Mouse (Mus musculus): ENCODE measurements around the gene Clstn1. TPM values are rescaled to one million over a fixed set of nuclear protein-coding genes. Genes with fewer than 3 reads are reported as not detected.

Clstn1 gene
- polyA plus RNA-seq, 1 experiment: 52.1 TPM

DNA sequence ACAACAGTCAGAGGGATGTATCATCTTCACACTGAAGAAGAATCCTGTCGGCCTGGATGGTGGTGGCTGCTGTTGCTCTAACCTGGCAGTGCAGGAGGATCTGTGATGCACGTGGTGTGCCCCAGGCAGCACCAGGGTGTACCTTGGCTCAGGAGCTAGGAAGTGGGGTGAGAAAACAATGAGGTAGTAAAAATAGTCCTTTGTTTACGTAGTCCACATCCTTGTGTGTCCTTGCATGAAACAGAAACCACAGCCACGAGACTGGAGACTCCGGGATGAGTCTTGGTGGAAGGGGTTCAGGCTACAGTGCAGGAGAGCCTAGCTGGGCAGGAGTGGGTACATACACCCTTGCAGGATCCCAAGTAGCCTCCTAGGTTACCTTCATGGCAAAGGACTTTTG, 15.1 kb upstream of the Clstn1 start:
- Histone ChIP-seq H3ac (ENCODE audit: control insufficient read depth, insufficient read length) (no peak overlapping the region), H3K27me3 (ENCODE audit: control insufficient read depth, insufficient read depth, insufficient read length) (no peaks in the 10 kb centered on the region), H3K4me3 (no peak overlapping the region), H3K4me2 (ENCODE audit: low read depth) (no peak overlapping the region), H3K36me3 (ENCODE audit: control insufficient read depth, insufficient read depth) (no peaks in the 10 kb centered on the region), H3K79me2 (ENCODE audit: control insufficient read depth, insufficient read depth) (no peaks in the 10 kb centered on the region)
- TF ChIP-seq TCF12 (IDR thresholded peaks at IDR 0.05; ENCODE audit: insufficient read depth, poor library complexity, severe bottlenecking): no peak
- TF ChIP-seq POLR2A (IDR thresholded peaks at IDR 0.05; ENCODE audit: insufficient read length, low read depth): no peak
- TF ChIP-seq REST (IDR thresholded peaks at IDR 0.05; ENCODE audit: insufficient read depth, insufficient read length): no peak
- TF ChIP-seq TCF3 (IDR thresholded peaks at IDR 0.05; ENCODE audit: insufficient read length, low read depth): no peak
- no peak for TF ChIP-seq MYOG (IDR thresholded peaks at IDR 0.05; ENCODE audit: control insufficient read depth in 1 of 3, insufficient read depth in 1 of 3, insufficient read length in 2 of 3, low read depth in 2 of 3)
- TF ChIP-seq SRF (IDR thresholded peaks at IDR 0.05; ENCODE audit: control insufficient read depth, insufficient read length, low read depth): no peak

DNA sequence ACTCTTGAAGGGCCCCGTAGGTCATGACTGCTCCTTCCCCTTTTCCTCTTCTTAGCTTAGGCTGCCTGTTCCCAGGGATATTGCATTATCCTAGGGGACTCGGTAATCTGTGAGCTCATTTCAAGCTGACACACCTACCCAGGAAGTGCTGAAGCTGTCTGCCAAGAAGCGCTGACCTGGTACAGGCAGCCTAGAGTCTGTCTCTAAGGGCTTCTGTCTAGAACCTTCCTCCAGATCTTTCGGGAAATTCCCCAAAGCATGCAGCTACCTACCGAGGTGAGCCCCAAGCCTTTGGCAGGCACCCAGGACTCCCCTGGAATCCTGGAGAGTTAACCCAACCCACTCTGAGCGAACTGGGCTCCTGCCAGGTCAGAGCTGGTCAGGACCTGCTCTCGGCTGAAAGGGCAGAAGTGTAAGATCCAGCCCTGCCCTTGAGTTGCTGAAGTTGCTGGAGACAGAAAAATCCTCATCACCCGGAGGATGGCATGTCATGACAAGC, 14.6 kb upstream of the Clstn1 start:
- Histone ChIP-seq H3K27me3 (ENCODE audit: control insufficient read depth, insufficient read depth, insufficient read length) (no peaks in the 10 kb centered on the region), H3K36me3 (ENCODE audit: control insufficient read depth, insufficient read depth) (no peaks in the 10 kb centered on the region), H3ac (ENCODE audit: control insufficient read depth, insufficient read length) (no peak overlapping the region), H3K4me3 (no peak overlapping the region), H3K4me2 (ENCODE audit: low read depth) (no peak overlapping the region), H3K79me2 (ENCODE audit: control insufficient read depth, insufficient read depth) (no peaks in the 10 kb centered on the region)
- TF ChIP-seq TCF12 (IDR thresholded peaks at IDR 0.05; ENCODE audit: insufficient read depth, poor library complexity, severe bottlenecking) (no peak), POLR2A (IDR thresholded peaks at IDR 0.05; ENCODE audit: insufficient read length, low read depth) (no peak), POLR2AphosphoS2 (IDR thresholded peaks at IDR 0.05; ENCODE audit: insufficient read length, low read depth) (no peak), MYOG (IDR thresholded peaks at IDR 0.05; ENCODE audit: control insufficient read depth in 1 of 3, insufficient read depth in 1 of 3, insufficient read length in 2 of 3, low read depth in 2 of 3) (no peak), CEBPB (IDR thresholded peaks at IDR 0.05; ENCODE audit: insufficient read depth, poor library complexity, severe bottlenecking) (no peak), USF1 (IDR thresholded peaks at IDR 0.05; ENCODE audit: low read depth) (no peak), TCF3 (IDR thresholded peaks at IDR 0.05; ENCODE audit: insufficient read length, low read depth) (no peak), MYOD1 (IDR thresholded peaks at IDR 0.05; ENCODE audit: control insufficient read depth in 1 of 3, insufficient read length in 2 of 3, low read depth in 2 of 3) (no peak), SRF (IDR thresholded peaks at IDR 0.05; ENCODE audit: control insufficient read depth, insufficient read length, low read depth) (no peak), REST (IDR thresholded peaks at IDR 0.05; ENCODE audit: insufficient read depth, insufficient read length) (no peak), MAX (IDR thresholded peaks at IDR 0.05; ENCODE audit: low read depth) (no peak)

DNA sequence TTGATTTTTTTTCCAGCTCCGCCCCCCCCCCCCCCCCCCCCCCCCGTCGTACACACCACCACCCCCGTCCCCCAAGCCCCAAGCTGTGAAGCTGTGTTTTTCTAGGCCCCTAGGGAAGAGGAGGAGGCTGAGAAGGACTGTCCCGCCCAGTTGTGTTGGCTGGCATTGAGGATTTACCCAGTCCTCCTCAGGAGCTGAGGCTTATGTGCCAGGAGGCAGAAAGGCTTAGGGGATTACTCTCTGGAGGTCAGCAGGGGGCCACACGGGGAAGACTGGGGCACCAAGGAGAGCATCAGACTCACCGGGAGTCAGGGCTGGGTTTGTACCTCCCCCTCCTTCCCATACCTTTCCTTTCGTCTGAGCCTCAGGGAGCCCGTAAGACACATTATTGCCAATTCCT, 13.8 kb upstream of the Clstn1 start:
- no peak for TF ChIP-seq USF1 (IDR thresholded peaks at IDR 0.05; ENCODE audit: low read depth)
- TF ChIP-seq TCF12 (IDR thresholded peaks at IDR 0.05; ENCODE audit: insufficient read depth, poor library complexity, severe bottlenecking): no peak

DNA sequence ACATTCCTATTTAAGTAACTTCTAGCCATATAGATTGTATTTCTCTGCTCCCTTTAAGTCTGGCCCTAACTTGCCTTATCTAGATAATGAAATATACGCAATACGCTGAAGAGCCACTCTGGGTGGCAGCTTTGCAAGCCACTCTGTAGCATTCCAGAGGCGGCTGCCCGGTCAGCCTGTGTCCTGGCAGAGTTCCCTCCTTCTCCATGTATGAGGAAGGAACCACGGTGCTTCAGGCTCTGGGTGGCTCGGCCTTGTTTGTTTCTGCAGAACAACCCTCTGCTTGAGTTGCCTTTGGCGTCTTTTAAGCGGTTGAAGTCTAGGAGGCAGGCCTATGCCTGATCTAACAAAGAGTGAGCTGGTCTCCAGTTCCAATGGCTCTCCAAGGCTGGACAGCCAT, 13.4 kb upstream of the Clstn1 start:
- Histone ChIP-seq H3K27me3 (ENCODE audit: control insufficient read depth, insufficient read depth, insufficient read length) (no peaks in the 10 kb centered on the region), H3K79me2 (ENCODE audit: control insufficient read depth, insufficient read depth) (no peaks in the 10 kb centered on the region), H3K4me3 (no peak overlapping the region), H3K36me3 (ENCODE audit: control insufficient read depth, insufficient read depth) (no peaks in the 10 kb centered on the region), H3ac (ENCODE audit: control insufficient read depth, insufficient read length) (no peak overlapping the region), H3K4me2 (ENCODE audit: low read depth) (no peak overlapping the region)
- no peak for TF ChIP-seq TCF3 (IDR thresholded peaks at IDR 0.05; ENCODE audit: insufficient read length, low read depth)

More for the DNA sequence above, 13.8 kb upstream of the Clstn1 start:
- Histone ChIP-seq H3K79me2 (ENCODE audit: control insufficient read depth, insufficient read depth) (no peaks in the 10 kb centered on the region), H3K36me3 (ENCODE audit: control insufficient read depth, insufficient read depth) (no peaks in the 10 kb centered on the region), H3K27me3 (ENCODE audit: control insufficient read depth, insufficient read depth, insufficient read length) (no peaks in the 10 kb centered on the region), H3ac (ENCODE audit: control insufficient read depth, insufficient read length) (no peak overlapping the region), H3K4me2 (ENCODE audit: low read depth) (no peak overlapping the region), H3K4me3 (no peak overlapping the region)

DNA sequence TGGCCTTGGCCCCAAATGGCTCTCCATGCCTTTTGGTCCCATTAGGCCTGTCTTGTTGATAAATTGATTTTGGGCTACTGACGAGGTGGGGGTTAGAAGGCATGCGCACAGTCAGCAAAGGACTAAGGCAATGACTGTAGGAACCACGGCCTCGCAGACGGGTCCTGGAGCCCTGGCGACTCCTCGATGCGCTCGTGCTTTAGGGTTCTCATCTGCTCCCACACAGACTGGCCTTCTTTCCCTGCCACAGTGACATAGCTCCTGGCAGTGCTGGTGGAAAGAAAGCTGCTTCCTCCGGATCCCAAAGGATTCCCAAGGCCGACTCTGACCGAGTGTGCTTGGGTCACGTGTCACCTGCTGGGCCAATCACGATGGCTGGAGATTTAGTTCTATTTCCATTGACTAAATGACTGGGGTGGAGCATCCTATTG, 11.9 kb upstream of the Clstn1 start:
- Histone ChIP-seq H3K27me3 (ENCODE audit: control insufficient read depth, insufficient read depth, insufficient read length) (no peaks in the 10 kb centered on the region), H3K36me3 (ENCODE audit: control insufficient read depth, insufficient read depth) (no peaks in the 10 kb centered on the region), H3K4me2 (ENCODE audit: low read depth) (no peak overlapping the region), H3ac (ENCODE audit: control insufficient read depth, insufficient read length) (no peak overlapping the region), H3K79me2 (ENCODE audit: control insufficient read depth, insufficient read depth) (no peaks in the 10 kb centered on the region), H3K4me3 (no peak overlapping the region)
- TF ChIP-seq E2F4 (IDR thresholded peaks at IDR 0.05; ENCODE audit: insufficient read depth) (no peak), USF1 (IDR thresholded peaks at IDR 0.05; ENCODE audit: low read depth) (no peak), REST (IDR thresholded peaks at IDR 0.05; ENCODE audit: insufficient read depth, insufficient read length) (no peak), MYOG (IDR thresholded peaks at IDR 0.05; ENCODE audit: control insufficient read depth in 1 of 3, insufficient read depth in 1 of 3, insufficient read length in 2 of 3, low read depth in 2 of 3) (no peak), MYOD1 (IDR thresholded peaks at IDR 0.05; ENCODE audit: control insufficient read depth in 1 of 3, insufficient read length in 2 of 3, low read depth in 2 of 3) (no peak), TCF3 (IDR thresholded peaks at IDR 0.05; ENCODE audit: insufficient read length, low read depth) (no peak), CEBPB (IDR thresholded peaks at IDR 0.05; ENCODE audit: insufficient read depth, poor library complexity, severe bottlenecking) (no peak), SRF (IDR thresholded peaks at IDR 0.05; ENCODE audit: control insufficient read depth, insufficient read length, low read depth) (no peak), POLR2A (IDR thresholded peaks at IDR 0.05; ENCODE audit: insufficient read length, low read depth) (no peak), POLR2AphosphoS2 (IDR thresholded peaks at IDR 0.05; ENCODE audit: insufficient read length, low read depth) (no peak), MAX (IDR thresholded peaks at IDR 0.05; ENCODE audit: low read depth) (no peak), TCF12 (IDR thresholded peaks at IDR 0.05; ENCODE audit: insufficient read depth, poor library complexity, severe bottlenecking) (no peak)

All from myocyte (in vitro differentiated cells).